Mouse (Mus musculus): Measurements from ENCODE around the gene Plekha4. TPM values are rescaled to one million over a fixed set of nuclear protein-coding genes. Genes with fewer than 3 reads are reported as not detected.
"Not testable (repeated sequence)": the region's sequence is repeated elsewhere in the genome, so short reads cannot be mapped to it uniquely, and the experiment has no call there.

Gene Plekha4
- 4.1 and 7.9 TPM in 2 replicates for polyA plus RNA-seq (2015; fragmentation: Nextera tagmentation; extraction: Ambion mirVana)

- Histone ChIP-seq H3K4me3 (peak within 1 kb of the TSS; percentile 77), H3K9me3 (no peaks in the 10 kb centered on the region), H3K4me1 (replicated peaks) (peaks cover 37% of the 10 kb centered on the region), H3K27ac (replicated peaks) (peak within 1 kb of the TSS; percentile 89), H3K4me2 (peak within 1 kb of the TSS; percentile 84), H3K36me3 (0 out of 2 replicates have a peak, but pooled peaks cover 3% of the 10 kb centered on the region), H3K9ac (peak within 1 kb of the TSS; percentile 88), H3K27me3 (no peaks in the 10 kb centered on the region)
- ATAC-seq (ENCODE audit: low read depth) = peak; percentile 73
- under 1% methylated on average over 54 of the region's 54 CpGs for WGBS
These were observed at the start of gene Plekha4, which contains the start of gene Ppp1r15a for GRCm38 (mm10) chr7:45525809-45526473. Plekha4 (plus strand) TSS chr7:45526330. Ppp1r15a (minus strand) TSS chr7:45526268.

DNA sequence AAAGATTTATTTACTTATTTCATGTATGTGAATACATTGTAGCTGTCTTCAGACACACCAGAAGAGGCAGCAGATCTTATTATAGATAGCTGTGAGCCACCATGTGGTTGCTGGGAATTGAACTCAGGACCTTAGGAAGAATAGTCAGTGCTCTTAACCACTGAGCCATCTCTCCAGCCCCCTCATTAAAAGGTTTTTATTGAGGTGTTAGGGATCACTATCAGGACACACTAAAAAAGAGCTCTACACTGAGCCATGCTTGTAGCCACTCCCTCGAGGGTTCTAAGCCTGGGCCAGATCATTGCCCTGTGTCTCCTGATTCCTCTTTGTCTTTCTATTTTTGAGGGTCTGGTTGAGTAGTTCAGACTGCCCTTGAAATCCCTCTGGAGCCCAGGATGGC, 49.7 kb upstream of the Plekha4 start:
- 61% methylated on average over 1 of the region's 1 CpGs for WGBS
- Histone ChIP-seq H3K9me3 (no peaks in the 10 kb centered on the region), H3K9ac (no peak overlapping the region), H3K27ac (replicated peaks) (no peak overlapping the region), H3K27me3 (no peaks in the 10 kb centered on the region), H3K36me3 (no peaks in the 10 kb centered on the region), H3K4me2 (no peak overlapping the region), H3K4me3 (no peak overlapping the region), H3K4me1 (replicated peaks) (no peaks in the 10 kb centered on the region)
- ATAC-seq (ENCODE audit: low read depth) = no peak

DNA sequence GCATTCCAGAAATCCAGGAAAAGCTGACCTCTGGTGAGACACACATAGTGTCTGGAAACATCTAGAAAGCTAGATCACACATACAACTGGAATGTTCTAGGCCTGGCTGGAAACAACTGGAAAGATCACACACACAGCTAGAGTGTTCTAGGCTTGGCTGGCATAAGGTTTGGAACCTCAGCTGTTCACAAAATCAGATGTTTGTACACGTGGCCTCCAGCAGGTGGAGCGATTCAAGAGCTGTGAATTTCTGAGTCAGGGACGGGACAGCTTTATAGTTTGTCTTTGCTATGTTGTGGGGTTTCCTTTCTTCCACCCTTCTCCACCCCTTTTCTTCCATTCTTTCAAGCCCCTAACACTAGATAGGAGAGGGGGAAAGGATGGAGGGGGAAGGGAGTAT, 49.1 kb upstream of the Plekha4 start:
- 0 out of 2 replicates have a peak, but pooled peaks have one; percentile 6 for ATAC-seq (ENCODE audit: low read depth)
- H3K27ac ChIP-seq (replicated peaks) = no peak overlapping the region
- H3K27me3 ChIP-seq = no peaks in the 10 kb centered on the region
- H3K9ac ChIP-seq = no peak overlapping the region
- no peaks in the 10 kb centered on the region for H3K9me3 ChIP-seq
- WGBS = 13% methylated on average over 3 of the region's 3 CpGs
- H3K4me3 ChIP-seq = no peak overlapping the region
- no peak overlapping the region for H3K4me2 ChIP-seq
- H3K36me3 ChIP-seq = no peaks in the 10 kb centered on the region
- no peaks in the 10 kb centered on the region for H3K4me1 ChIP-seq (replicated peaks)

GRCm38 (mm10) chr7:45478774-45479173, 47.4 kb upstream of the Plekha4 start:
- Histone ChIP-seq H3K27ac (replicated peaks) (no peak overlapping the region), H3K9me3 (no peaks in the 10 kb centered on the region), H3K4me2 (no peak overlapping the region), H3K9ac (no peak overlapping the region), H3K4me1 (replicated peaks) (no peaks in the 10 kb centered on the region), H3K4me3 (no peak overlapping the region), H3K27me3 (no peaks in the 10 kb centered on the region), H3K36me3 (no peaks in the 10 kb centered on the region)
- ATAC-seq (ENCODE audit: low read depth) = no peak
- 96% methylated on average over 7 of the region's 7 CpGs for WGBS

GRCm38 (mm10) chr7:45480310-45480709, 45.8 kb upstream of the Plekha4 start:
- not testable (repeated sequence) for H3K27me3 ChIP-seq; H3K9ac ChIP-seq; H3K4me3 ChIP-seq; H3K36me3 ChIP-seq; H3K9me3 ChIP-seq; H3K4me1 ChIP-seq (replicated peaks); ATAC-seq (ENCODE audit: low read depth); H3K27ac ChIP-seq (replicated peaks); H3K4me2 ChIP-seq
- WGBS = 58% methylated on average over 4 of the region's 4 CpGs

- Histone ChIP-seq H3K9ac (no peak within 1 kb of the TSS), H3K4me3 (no peak within 1 kb of the TSS), H3K9me3 (no peaks in the 10 kb centered on the region), H3K27ac (replicated peaks) (no peak within 1 kb of the TSS), H3K4me2 (no peak within 1 kb of the TSS), H3K36me3 (no peaks in the 10 kb centered on the region), H3K27me3 (no peaks in the 10 kb centered on the region), H3K4me1 (replicated peaks) (no peaks in the 10 kb centered on the region)
- 49% methylated on average over 14 of the region's 15 CpGs for WGBS
- ATAC-seq (ENCODE audit: low read depth) = peak; percentile 82
These were observed 44.7 kb upstream of the Plekha4 start, which contains the start of gene Tulp2 for GRCm38 (mm10) chr7:45481374-45481927. Tulp2 (plus strand) TSS chr7:45481877.

DNA sequence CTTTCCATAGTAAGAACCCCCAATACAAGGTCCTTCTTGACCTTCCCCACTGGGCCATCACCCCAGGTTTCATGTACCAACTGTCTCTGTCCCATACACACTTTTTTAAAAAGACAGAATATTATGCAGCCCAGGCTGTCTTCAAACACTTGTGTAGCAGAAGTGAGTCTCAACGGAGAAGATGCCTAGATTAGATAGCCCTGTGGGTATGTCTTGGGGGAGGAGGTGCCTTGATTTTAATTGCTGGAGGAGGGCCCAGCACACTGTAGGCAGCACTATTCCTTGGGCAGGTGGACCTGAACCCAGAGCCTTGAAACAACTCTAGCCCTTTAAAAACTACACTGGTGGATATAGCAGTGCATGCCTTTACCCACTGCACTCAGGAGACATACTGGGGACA, 44.0 kb upstream of the Plekha4 start:
- WGBS = 84% methylated on average over 1 of the region's 1 CpGs
- Histone ChIP-seq H3K4me1 (replicated peaks) (no peaks in the 10 kb centered on the region), H3K27me3 (no peaks in the 10 kb centered on the region), H3K9me3 (no peaks in the 10 kb centered on the region), H3K9ac (no peak overlapping the region), H3K4me3 (no peak overlapping the region), H3K36me3 (no peaks in the 10 kb centered on the region), H3K4me2 (no peak overlapping the region), H3K27ac (replicated peaks) (no peak overlapping the region)
- no peak for ATAC-seq (ENCODE audit: low read depth)

- H3K27me3 ChIP-seq; H3K9me3 ChIP-seq; H3K9ac ChIP-seq; H3K4me2 ChIP-seq; H3K27ac ChIP-seq (replicated peaks); H3K4me3 ChIP-seq; H3K36me3 ChIP-seq; ATAC-seq (ENCODE audit: low read depth): not testable (repeated sequence)
- H3K4me1 ChIP-seq (replicated peaks) = peaks cover 13% of the 10 kb centered on the region; the same call in 1 of the 2 replicates
- 93% methylated on average over 5 of the region's 5 CpGs for WGBS
These were observed 41.1 kb upstream of the Plekha4 start for GRCm38 (mm10) chr7:45484985-45485384.

GRCm38 (mm10) chr7:45486158-45486557, 40.0 kb upstream of the Plekha4 start:
- Histone ChIP-seq H3K27ac (replicated peaks) (no peak overlapping the region), H3K27me3 (no peaks in the 10 kb centered on the region), H3K9ac (no peak overlapping the region), H3K9me3 (no peaks in the 10 kb centered on the region), H3K4me2 (no peak overlapping the region), H3K4me3 (no peak overlapping the region), H3K4me1 (replicated peaks) (peaks cover 23% of the 10 kb centered on the region), H3K36me3 (no peaks in the 10 kb centered on the region)
- no peak for ATAC-seq (ENCODE audit: low read depth)
- WGBS = 84% methylated on average over 7 of the region's 7 CpGs

- Histone ChIP-seq H3K36me3 (peaks cover under 1% of the 10 kb centered on the region; the same call in 1 of the 2 replicates), H3K27me3 (no peaks in the 10 kb centered on the region), H3K9ac (no peak within 1 kb of the TSS; the same call in 1 of the 2 replicates), H3K27ac (replicated peaks) (0 out of 2 replicates have a peak within 1 kb of the TSS, but pooled peaks have one; percentile 79), H3K4me1 (replicated peaks) (peaks cover 25% of the 10 kb centered on the region), H3K4me2 (no peak within 1 kb of the TSS; the same call in 1 of the 2 replicates), H3K4me3 (no peak within 1 kb of the TSS), H3K9me3 (no peaks in the 10 kb centered on the region)
- 85% methylated on average over 12 of the region's 12 CpGs for WGBS
- no peak for ATAC-seq (ENCODE audit: low read depth)
These were observed 39.2 kb upstream of the Plekha4 start, which contains the start of gene Gm45808 for GRCm38 (mm10) chr7:45486761-45487415. Gm45808 (minus strand) TSS chr7:45486811.

- WGBS = 29% methylated on average over 11 of the region's 11 CpGs
- peak overlapping the region; percentile 79 for H3K27ac ChIP-seq (replicated peaks)
- H3K27me3 ChIP-seq = no peaks in the 10 kb centered on the region
- 0 out of 2 replicates have a peak, but pooled peaks have one; percentile 45 for ATAC-seq (ENCODE audit: low read depth)
- H3K4me2 ChIP-seq = peak overlapping the region; percentile 63
- peak overlapping the region; percentile 67 for H3K9ac ChIP-seq
- peak overlapping the region; percentile 39 for H3K4me3 ChIP-seq
- no peaks in the 10 kb centered on the region for H3K9me3 ChIP-seq
- H3K36me3 ChIP-seq = peaks cover 10% of the 10 kb centered on the region
- peaks cover 25% of the 10 kb centered on the region for H3K4me1 ChIP-seq (replicated peaks)
These were observed 38.3 kb upstream of the Plekha4 start for GRCm38 (mm10) chr7:45487861-45488292.
